Mouse (Mus musculus): Measurements from ENCODE around the gene Dnajc21. TPM values are rescaled to one million over a fixed set of nuclear protein-coding genes. Genes with fewer than 3 reads are reported as not detected.
A peak's percentile ranks its signal among the peaks of the same experiment; 100 is the strongest.

Gene Dnajc21
- total and polyA plus RNA-seq, 3 experiments = 2.2 to 41.2 (median 34.5) TPM

DNA sequence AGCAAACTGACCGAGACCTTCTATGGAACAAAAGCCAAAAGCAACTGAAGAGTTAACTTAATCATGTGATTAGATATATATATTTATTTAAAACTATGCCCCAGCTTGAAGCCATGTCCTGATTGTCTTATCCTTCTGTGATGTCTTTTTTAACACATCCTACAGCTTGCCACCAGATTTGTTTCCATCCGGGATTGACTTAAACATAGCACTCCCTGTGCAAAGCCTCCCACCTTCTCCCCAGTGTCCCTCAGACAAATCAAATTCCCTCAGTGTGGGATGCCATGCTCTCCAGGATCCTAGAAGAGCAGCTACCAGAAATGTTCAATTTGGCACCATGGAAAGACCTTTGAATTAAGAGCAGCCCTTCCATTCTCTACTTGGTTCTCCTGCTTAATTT, 59.4 kb downstream of the Dnajc21 start:
- H3K27ac ChIP-seq = no peak overlapping the region
- H3K9ac ChIP-seq (ENCODE audit: low read depth, low read length) = no peak overlapping the region
- intact Hi-C loops (cut with DNase I) = no loop called here
- H3K4me3 ChIP-seq = no peak overlapping the region
- WGBS = 81% methylated on average over 2 of the region's 2 CpGs
- no peak for TF ChIP-seq CTCF (IDR thresholded peaks at IDR 0.05)
- no peak for TF ChIP-seq POLR2A (IDR thresholded peaks at IDR 0.05; ENCODE audit: insufficient read depth, low read depth, low read length)
- H3K79me2 ChIP-seq (replicated peaks; ENCODE audit: control insufficient read depth, insufficient read depth, low read length) = no peaks in the 10 kb centered on the region
- no peak for DNase-seq
- no peaks in the 10 kb centered on the region for H3K4me1 ChIP-seq (ENCODE audit: control insufficient read depth, insufficient read depth, low read length)
- no peaks in the 10 kb centered on the region for H3K36me3 ChIP-seq (ENCODE audit: control insufficient read depth, insufficient read depth, low read length)
- H3K27me3 ChIP-seq (ENCODE audit: control insufficient read depth, insufficient read depth, low read length) = no peaks in the 10 kb centered on the region

GRCm38 (mm10) chr15:10409842-10410241, 60.5 kb downstream of the Dnajc21 start:
- Histone ChIP-seq H3K27me3 (ENCODE audit: control insufficient read depth, insufficient read depth, low read length) (no peaks in the 10 kb centered on the region), H3K79me2 (replicated peaks; ENCODE audit: control insufficient read depth, insufficient read depth, low read length) (no peaks in the 10 kb centered on the region), H3K9ac (ENCODE audit: low read depth, low read length) (no peak overlapping the region), H3K4me1 (ENCODE audit: control insufficient read depth, insufficient read depth, low read length) (no peaks in the 10 kb centered on the region), H3K27ac (no peak overlapping the region), H3K36me3 (ENCODE audit: control insufficient read depth, insufficient read depth, low read length) (no peaks in the 10 kb centered on the region), H3K4me3 (no peak overlapping the region)
- 64% methylated on average over 3 of the region's 3 CpGs for WGBS
- intact Hi-C loops (cut with DNase I) = no loop called here
- no peak for DNase-seq
- TF ChIP-seq EP300 (IDR thresholded peaks at IDR 0.05; ENCODE audit: insufficient read depth, low read depth, low read length) = no peak
- TF ChIP-seq POLR2A (IDR thresholded peaks at IDR 0.05; ENCODE audit: insufficient read depth, low read depth, low read length) = no peak
- no peak for TF ChIP-seq CTCF (IDR thresholded peaks at IDR 0.05)

- TF ChIP-seq CTCF (IDR thresholded peaks at IDR 0.05) (peak; percentile 30), EP300 (IDR thresholded peaks at IDR 0.05; ENCODE audit: insufficient read depth, low read depth, low read length) (no peak)
- no peak for DNase-seq
- H3K27ac ChIP-seq = no peak overlapping the region
- no peak overlapping the region for H3K4me3 ChIP-seq
- no peaks in the 10 kb centered on the region for H3K36me3 ChIP-seq (ENCODE audit: control insufficient read depth, insufficient read depth, low read length)
- H3K27me3 ChIP-seq (ENCODE audit: control insufficient read depth, insufficient read depth, low read length) = no peaks in the 10 kb centered on the region
- no peaks in the 10 kb centered on the region for H3K79me2 ChIP-seq (replicated peaks; ENCODE audit: control insufficient read depth, insufficient read depth, low read length)
- no peak overlapping the region for H3K9ac ChIP-seq (ENCODE audit: low read depth, low read length)
- intact Hi-C loops (cut with DNase I) = no loop called here
- no peaks in the 10 kb centered on the region for H3K4me1 ChIP-seq (ENCODE audit: control insufficient read depth, insufficient read depth, low read length)
- WGBS = 55% methylated on average over 3 of the region's 3 CpGs
These were observed 69.9 kb downstream of the Dnajc21 start for GRCm38 (mm10) chr15:10400415-10400814.

GRCm38 (mm10) chr15:10399795-10400194, 70.5 kb downstream of the Dnajc21 start:
- DNase-seq = no peak
- no peaks in the 10 kb centered on the region for H3K27me3 ChIP-seq (ENCODE audit: control insufficient read depth, insufficient read depth, low read length)
- WGBS = 54% methylated on average over 2 of the region's 2 CpGs
- no peak overlapping the region for H3K27ac ChIP-seq
- TF ChIP-seq POLR2A (IDR thresholded peaks at IDR 0.05; ENCODE audit: insufficient read depth, low read depth, low read length) = no peak
- TF ChIP-seq EP300 (IDR thresholded peaks at IDR 0.05; ENCODE audit: insufficient read depth, low read depth, low read length) = no peak
- TF ChIP-seq CTCF (IDR thresholded peaks at IDR 0.05) = no peak
- H3K4me1 ChIP-seq (ENCODE audit: control insufficient read depth, insufficient read depth, low read length) = no peaks in the 10 kb centered on the region
- H3K36me3 ChIP-seq (ENCODE audit: control insufficient read depth, insufficient read depth, low read length) = no peaks in the 10 kb centered on the region
- H3K9ac ChIP-seq (ENCODE audit: low read depth, low read length) = no peak overlapping the region
- intact Hi-C loops (cut with DNase I) = no loop called here
- H3K4me3 ChIP-seq = no peak overlapping the region
- H3K79me2 ChIP-seq (replicated peaks; ENCODE audit: control insufficient read depth, insufficient read depth, low read length) = no peaks in the 10 kb centered on the region

Other genes starting within 250 kb of the Dnajc21 start
- not detected for gene Gm21973, start 145.1 kb downstream of the Dnajc21 start, total RNA-seq (2021)
- not detected in 2 replicates for gene Gm21973, start 145.1 kb downstream of the Dnajc21 start, polyA plus RNA-seq (2012; rRNA removed)
- gene Agxt2, start 112.0 kb downstream of the Dnajc21 start, total RNA-seq (2021) = not detected
- not detected in 2 replicates for gene Agxt2, start 112.0 kb downstream of the Dnajc21 start, polyA plus RNA-seq (2012; rRNA removed)
- 10 to 100 TPM; 20.9 to 24.4 TPM for gene Brix1, start 15.4 kb upstream of the Dnajc21 start, total RNA-seq (2021)
- gene Brix1, start 15.4 kb upstream of the Dnajc21 start, polyA plus RNA-seq (2012; rRNA removed) = 2.6 and 4.5 TPM in 2 replicates
- 1 to 10 TPM; 9.0 to 9.3 TPM for gene Rad1, start 15.5 kb upstream of the Dnajc21 start, total RNA-seq (2021)
- 4.8 and 9.6 TPM in 2 replicates for gene Rad1, start 15.5 kb upstream of the Dnajc21 start, polyA plus RNA-seq (2012; rRNA removed)
- not detected for gene Ttc23l, start 88.2 kb upstream of the Dnajc21 start, total RNA-seq (2021)
- 0.12 TPM in 1 of 2 replicates, not detected in the other for gene Ttc23l, start 88.2 kb upstream of the Dnajc21 start, polyA plus RNA-seq (2012; rRNA removed)
- 1 to 10 TPM; 3.7 to 4.3 TPM for gene Rai14, start 244.1 kb upstream of the Dnajc21 start, total RNA-seq (2021)
- 1.1 and 1.5 TPM in 2 replicates for gene Rai14, start 244.1 kb upstream of the Dnajc21 start, polyA plus RNA-seq (2012; rRNA removed)

Measured in heart, adult 2 months (tissue).